Mouse (Mus musculus): ENCODE measurements around the gene Zfyve28. TPM values are rescaled to one million over a fixed set of nuclear protein-coding genes. Genes with fewer than 3 reads are reported as not detected.

Gene Zfyve28
- polyA plus RNA-seq, 1 experiment from 2014 or later: 7.8 TPM

DNA sequence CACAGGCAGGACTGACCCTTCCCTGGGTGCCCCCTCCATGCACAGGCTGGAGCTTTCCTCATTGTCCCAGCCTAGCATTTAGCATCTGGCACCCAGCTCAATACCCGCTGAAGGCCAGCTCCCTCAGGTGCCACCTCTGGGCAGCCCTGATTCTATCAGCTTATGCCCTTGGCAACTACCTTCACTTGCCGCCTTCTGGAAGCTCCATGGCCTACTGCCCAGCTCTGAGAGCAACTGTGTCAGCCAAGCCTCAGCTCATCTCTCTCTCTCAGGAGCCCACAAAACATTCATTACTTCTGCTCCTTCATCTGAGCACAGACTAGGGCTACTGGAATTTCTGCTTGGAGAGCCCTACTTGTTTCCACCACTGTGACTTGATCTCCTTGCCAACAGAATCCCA, 62.7 kb downstream of the Zfyve28 start:
- H3K79me2 ChIP-seq (ENCODE audit: inconsistent target): no peaks in the 10 kb centered on the region
- no peak overlapping the region for H3K4me3 ChIP-seq (ENCODE audit: inconsistent target)
- 97% methylated on average over 2 of the region's 2 CpGs for WGBS (ENCODE audit: missing documents)
- H3K36me3 ChIP-seq (ENCODE audit: inconsistent target): no peaks in the 10 kb centered on the region
- H3K27ac ChIP-seq: no peak overlapping the region

DNA sequence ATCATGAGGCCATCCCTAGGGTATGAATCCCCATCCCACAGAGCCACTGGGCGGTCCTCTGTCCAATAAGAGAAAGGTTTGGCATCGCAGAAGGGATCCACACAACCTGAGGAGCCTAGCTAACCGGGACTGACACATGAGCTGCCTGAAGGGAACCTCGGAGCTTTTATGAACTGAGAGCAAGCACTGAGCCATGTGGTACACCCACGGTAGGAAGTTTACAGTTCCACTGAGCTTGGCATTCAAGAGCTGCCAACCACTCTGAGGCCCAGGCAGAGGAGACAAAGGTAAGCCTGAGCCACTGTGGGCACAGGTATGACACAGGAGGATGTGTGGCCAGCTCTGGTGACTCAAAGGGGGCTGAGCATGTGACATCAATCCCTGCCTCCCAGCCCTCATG, 63.7 kb downstream of the Zfyve28 start:
- H3K36me3 ChIP-seq (ENCODE audit: inconsistent target): no peaks in the 10 kb centered on the region
- H3K27ac ChIP-seq: no peak overlapping the region
- WGBS (ENCODE audit: missing documents): 77% methylated on average over 5 of the region's 5 CpGs
- H3K4me3 ChIP-seq (ENCODE audit: inconsistent target): no peak overlapping the region
- no peaks in the 10 kb centered on the region for H3K79me2 ChIP-seq (ENCODE audit: inconsistent target)

DNA sequence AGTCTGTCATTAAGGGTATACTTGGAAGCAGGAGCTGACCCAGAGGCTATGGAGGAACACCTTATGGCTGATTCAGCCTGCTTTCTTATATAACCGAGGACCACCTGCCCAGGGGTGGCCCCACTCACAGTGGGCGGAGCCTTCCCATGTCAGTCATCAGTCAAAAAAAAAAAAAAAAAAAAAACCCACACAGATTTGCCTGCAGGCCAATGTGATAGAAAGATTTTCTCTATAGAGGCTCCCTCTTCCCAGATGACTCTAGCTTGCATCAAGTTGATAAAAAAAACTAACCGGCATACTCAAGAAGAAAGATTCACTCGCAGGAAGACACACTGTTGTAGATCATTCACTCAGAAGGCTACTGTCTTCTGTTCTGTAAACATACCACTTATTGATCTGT, 68.2 kb downstream of the Zfyve28 start:
- H3K27ac ChIP-seq: no peak overlapping the region
- H3K4me3 ChIP-seq (ENCODE audit: inconsistent target): no peak overlapping the region
- no peaks in the 10 kb centered on the region for H3K36me3 ChIP-seq (ENCODE audit: inconsistent target)
- WGBS (ENCODE audit: missing documents): 86% methylated on average over 4 of the region's 4 CpGs
- no peaks in the 10 kb centered on the region for H3K79me2 ChIP-seq (ENCODE audit: inconsistent target)

DNA sequence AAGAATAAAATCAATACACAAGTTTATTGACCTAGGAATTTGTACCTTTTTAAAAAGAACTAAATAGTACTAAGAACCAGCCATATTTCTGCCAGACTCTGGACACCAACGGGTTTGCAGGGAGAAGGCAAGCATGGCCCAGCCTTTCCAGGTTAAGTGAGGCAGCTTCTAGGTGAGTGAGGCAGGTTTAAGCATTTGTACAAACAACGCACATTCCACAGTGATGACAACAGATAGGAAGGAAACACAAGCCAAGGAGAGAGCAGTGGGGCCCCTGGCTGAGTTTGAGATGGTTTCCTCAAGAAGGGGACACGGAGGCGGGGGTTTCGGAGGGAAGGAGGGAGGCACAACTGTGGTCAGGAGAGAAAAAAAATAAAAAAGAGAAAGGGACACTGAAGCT, 69.6 kb downstream of the Zfyve28 start:
- Histone ChIP-seq H3K36me3 (ENCODE audit: inconsistent target) (no peaks in the 10 kb centered on the region), H3K79me2 (ENCODE audit: inconsistent target) (no peaks in the 10 kb centered on the region), H3K27ac (no peak overlapping the region), H3K4me3 (ENCODE audit: inconsistent target) (no peak overlapping the region)
- 79% methylated on average over 3 of the region's 5 CpGs for WGBS (ENCODE audit: missing documents)

DNA sequence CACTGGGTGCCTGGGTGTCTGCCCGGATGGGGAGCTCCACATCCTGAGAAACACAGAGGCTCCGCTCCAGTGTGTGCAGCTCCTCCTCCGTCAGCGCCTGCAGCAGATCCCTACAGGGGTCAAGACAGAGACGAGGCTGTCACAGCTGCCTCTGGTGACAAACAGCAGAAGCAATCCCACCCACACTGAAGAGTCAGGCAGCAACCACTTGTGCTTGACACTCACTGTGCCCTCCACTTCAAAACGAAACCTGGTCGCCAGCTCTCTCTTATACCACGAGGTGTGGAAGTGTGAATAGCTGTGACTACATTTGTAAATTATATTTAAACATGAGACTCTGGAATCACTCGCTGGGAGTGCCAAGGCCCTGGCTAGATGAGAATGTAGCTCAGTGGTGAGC, 70.5 kb downstream of the Zfyve28 start:
- 89% methylated on average over 7 of the region's 9 CpGs for WGBS (ENCODE audit: missing documents)

DNA sequence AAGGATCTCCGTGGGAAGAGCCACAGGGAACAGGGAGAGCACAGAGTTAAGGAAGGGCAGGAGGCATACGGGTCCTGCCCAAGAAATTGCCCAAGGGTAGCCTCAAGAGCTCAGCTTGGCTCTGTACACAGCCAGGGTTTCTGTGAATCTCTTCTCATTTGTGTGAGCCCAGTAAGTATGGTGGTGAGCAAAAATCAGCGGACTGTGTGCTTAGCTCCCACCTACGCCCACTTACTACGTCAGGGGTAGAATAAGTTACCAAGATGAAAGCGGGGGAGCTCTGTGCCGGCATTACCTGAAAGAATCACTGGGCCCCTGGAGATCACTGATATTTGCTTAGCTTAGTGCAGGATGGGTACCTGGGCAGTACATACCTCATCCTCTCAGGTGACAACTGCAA, 72.2 kb downstream of the Zfyve28 start:
- H3K36me3 ChIP-seq (ENCODE audit: inconsistent target): no peaks in the 10 kb centered on the region
- H3K4me3 ChIP-seq (ENCODE audit: inconsistent target): no peak overlapping the region
- 97% methylated on average over 7 of the region's 7 CpGs for WGBS (ENCODE audit: missing documents)
- no peaks in the 10 kb centered on the region for H3K79me2 ChIP-seq (ENCODE audit: inconsistent target)
- no peak overlapping the region for H3K27ac ChIP-seq

More for the DNA sequence above, 70.5 kb downstream of the Zfyve28 start:
- Histone ChIP-seq H3K36me3 (ENCODE audit: inconsistent target) (no peaks in the 10 kb centered on the region), H3K79me2 (ENCODE audit: inconsistent target) (no peaks in the 10 kb centered on the region), H3K27ac (no peak overlapping the region), H3K4me3 (ENCODE audit: inconsistent target) (no peak overlapping the region)

DNA sequence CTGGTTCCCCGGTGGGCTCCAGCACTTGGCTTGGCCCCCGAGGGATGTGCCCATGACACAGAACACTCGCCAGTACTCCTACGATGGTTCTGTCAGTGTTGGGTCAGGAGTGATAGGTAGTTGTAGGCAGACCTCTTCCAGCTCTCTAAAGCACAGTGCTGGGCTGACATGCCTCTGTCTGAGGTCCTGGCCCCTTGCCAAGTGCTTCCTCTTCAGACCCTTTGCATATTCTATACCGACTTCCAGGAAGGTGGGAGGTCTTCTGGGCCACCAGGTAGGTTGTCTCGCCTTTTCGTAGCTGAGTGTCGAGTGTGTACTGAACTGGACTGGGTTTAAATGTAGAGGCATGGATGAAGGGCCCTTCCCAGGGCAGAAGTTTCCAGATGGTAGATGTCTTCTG, 74.6 kb downstream of the Zfyve28 start:
- H3K27ac ChIP-seq: no peak overlapping the region
- no peak overlapping the region for H3K4me3 ChIP-seq (ENCODE audit: inconsistent target)
- WGBS (ENCODE audit: missing documents): 93% methylated on average over 8 of the region's 8 CpGs

DNA sequence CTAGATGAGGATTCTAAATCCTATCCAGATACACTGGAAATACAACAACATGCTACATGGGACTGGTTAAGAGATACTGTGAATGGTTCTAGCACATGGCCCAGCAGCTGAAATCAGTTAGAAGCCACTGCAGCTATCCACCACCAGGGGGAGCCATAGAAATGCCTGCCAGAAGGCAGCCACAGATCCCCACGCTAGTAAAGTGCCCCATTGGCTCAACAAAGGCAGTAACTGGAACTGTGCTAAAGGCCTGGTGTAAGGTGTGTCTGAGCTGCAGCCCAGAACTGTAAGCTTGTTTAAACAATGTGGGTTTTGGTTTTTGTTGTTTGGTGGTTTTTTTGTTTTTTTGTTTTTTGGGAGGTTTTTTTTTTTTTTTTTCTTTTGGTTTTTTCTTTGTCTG, 78.0 kb downstream of the Zfyve28 start:
- H3K27ac ChIP-seq: no peak overlapping the region
- no peaks in the 10 kb centered on the region for H3K36me3 ChIP-seq (ENCODE audit: inconsistent target)
- WGBS (ENCODE audit: missing documents): 8% methylated on average over 1 of the region's 1 CpGs
- H3K79me2 ChIP-seq (ENCODE audit: inconsistent target): no peaks in the 10 kb centered on the region
- no peak overlapping the region for H3K4me3 ChIP-seq (ENCODE audit: inconsistent target)

More for the DNA sequence above, 74.6 kb downstream of the Zfyve28 start:
- H3K36me3 ChIP-seq (ENCODE audit: inconsistent target): no peaks in the 10 kb centered on the region
- H3K79me2 ChIP-seq (ENCODE audit: inconsistent target): no peaks in the 10 kb centered on the region

DNA sequence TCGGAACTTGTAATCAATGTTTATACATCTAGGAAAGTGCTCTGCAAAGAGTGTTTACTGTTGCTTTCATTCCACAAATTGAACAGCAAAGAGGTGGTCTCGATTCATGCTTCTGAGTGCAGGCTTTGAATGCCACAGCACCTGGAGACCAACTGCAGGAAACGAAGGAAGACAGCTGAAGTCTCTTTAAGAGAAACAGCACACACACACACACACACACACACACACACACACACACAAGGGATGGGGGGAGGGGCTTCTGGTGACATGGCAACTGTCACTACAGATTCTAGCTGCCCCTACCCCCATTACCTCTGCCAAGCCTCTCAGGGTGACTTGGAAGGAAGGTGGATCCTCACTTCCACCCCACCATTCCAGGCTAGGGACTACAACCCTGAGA, 80.7 kb downstream of the Zfyve28 start:
- no peaks in the 10 kb centered on the region for H3K36me3 ChIP-seq (ENCODE audit: inconsistent target)
- 48% methylated on average over 2 of the region's 3 CpGs for whole genome bisulfite sequencing (ENCODE audit: missing documents)
- H3K27ac ChIP-seq: no peak overlapping the region
- no peak overlapping the region for H3K4me3 ChIP-seq (ENCODE audit: inconsistent target)
- H3K79me2 ChIP-seq (ENCODE audit: inconsistent target): no peaks in the 10 kb centered on the region

DNA sequence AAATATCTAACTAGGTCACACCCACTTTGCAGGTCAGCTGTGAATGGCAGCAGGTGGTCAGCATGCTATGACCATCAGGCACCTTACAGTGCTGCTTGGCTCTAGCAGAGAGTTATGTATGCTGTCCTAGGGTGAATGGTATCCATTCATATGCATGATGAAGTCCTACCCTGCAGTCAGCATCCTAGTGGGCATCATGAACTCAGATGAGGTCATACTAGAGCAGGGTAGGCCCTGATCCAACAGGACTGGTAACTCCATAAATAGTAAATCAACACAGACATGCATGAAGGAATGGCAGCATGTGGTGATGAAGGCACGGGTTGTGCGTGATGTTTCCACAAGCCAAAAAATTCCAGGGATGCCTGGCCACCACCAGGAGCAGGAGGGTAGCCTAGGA, 82.5 kb downstream of the Zfyve28 start:
- Histone ChIP-seq H3K36me3 (ENCODE audit: inconsistent target) (no peaks in the 10 kb centered on the region), H3K79me2 (ENCODE audit: inconsistent target) (no peaks in the 10 kb centered on the region), H3K4me3 (ENCODE audit: inconsistent target) (no peak overlapping the region), H3K27ac (no peak overlapping the region)
- WGBS (ENCODE audit: missing documents): 86% methylated on average over 2 of the region's 2 CpGs

DNA sequence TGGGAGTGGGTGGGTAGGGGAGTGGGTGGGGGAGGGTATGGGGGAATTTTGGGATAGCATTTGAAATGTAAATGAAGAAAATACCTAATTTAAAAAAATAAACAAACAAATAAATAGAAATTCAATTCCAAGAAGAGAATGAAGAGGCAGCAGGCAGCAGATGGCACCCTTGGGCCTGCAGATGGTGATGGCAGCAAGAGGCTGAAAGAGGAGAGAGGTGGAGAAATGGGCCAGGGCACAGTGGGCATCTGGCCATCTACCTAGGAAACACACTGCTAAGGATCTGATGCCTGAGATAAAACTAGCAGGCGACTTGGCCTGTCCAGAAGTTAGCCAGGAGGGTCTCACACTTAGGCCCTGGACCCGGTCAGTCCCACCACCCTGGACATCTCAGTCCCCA, 83.3 kb downstream of the Zfyve28 start:
- Histone ChIP-seq H3K27ac (no peak overlapping the region), H3K36me3 (ENCODE audit: inconsistent target) (no peaks in the 10 kb centered on the region), H3K4me3 (ENCODE audit: inconsistent target) (no peak overlapping the region), H3K79me2 (ENCODE audit: inconsistent target) (no peaks in the 10 kb centered on the region)
- 90% methylated on average over 2 of the region's 2 CpGs for WGBS (ENCODE audit: missing documents)

DNA sequence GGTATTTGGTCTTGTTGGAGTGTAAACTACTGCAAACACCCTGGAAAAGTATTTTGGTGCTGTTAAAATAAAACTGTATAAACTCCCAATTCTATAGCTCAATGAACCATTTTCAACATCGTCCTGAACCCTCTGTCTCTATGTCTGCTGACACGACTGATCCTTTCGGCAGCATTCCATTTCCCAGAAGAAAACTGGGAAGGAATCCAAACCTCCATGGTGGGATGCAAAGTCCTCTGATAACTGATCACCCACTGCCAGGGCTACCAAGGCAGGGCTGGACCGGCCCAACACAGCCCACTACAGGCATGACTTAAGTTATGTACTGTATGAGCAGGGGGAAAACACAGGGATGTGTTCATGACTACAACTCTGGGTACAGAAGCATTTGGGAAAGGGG, 86.2 kb downstream of the Zfyve28 start:
- H3K4me3 ChIP-seq (ENCODE audit: inconsistent target): no peak overlapping the region
- H3K79me2 ChIP-seq (ENCODE audit: inconsistent target): no peaks in the 10 kb centered on the region
- H3K36me3 ChIP-seq (ENCODE audit: inconsistent target): no peaks in the 10 kb centered on the region
- H3K27ac ChIP-seq: no peak overlapping the region
- 90% methylated on average over 4 of the region's 4 CpGs for WGBS (ENCODE audit: missing documents)

DNA sequence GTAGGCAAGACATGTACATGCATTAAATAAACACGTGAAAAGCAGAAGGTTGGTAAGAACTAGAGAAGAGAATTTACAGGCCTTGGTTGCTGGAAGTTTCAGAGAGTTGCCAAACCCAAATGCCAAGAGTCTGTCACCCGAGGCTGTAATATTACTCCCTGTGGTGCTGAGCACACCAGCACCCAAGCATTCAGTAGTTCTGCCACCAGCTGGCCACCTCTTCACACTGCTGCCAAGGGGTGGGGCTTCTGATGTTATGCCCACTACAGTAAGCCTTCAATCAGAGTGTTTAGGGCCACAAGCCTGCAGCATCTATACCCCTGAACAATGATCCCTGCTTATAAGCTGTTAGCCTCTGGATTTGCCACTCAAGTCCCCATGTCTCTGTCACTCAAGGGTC, 86.9 kb downstream of the Zfyve28 start:
- no peak overlapping the region for H3K27ac ChIP-seq
- H3K79me2 ChIP-seq (ENCODE audit: inconsistent target): no peaks in the 10 kb centered on the region
- no peaks in the 10 kb centered on the region for H3K36me3 ChIP-seq (ENCODE audit: inconsistent target)
- WGBS (ENCODE audit: missing documents): 25% methylated on average over 2 of the region's 2 CpGs
- H3K4me3 ChIP-seq (ENCODE audit: inconsistent target): no peak overlapping the region

DNA sequence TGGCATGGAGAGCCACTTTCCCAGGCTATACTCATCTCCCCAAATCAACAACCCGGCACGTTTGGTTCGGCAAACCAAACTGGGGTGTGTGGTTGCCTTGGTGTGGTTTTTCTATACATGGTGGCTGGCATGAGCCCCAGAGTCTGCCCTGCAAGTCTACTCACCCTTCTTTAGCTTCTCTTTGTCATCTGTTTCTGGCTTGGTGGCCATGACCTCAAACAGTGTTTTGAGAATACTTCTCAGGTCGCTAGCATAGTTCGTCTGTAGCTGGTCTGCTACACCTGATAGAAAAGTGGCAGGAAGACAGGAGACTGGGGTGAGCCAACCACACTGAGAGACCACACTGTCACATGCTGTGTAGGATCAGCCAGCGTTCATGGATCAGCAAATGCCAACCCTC, 89.6 kb downstream of the Zfyve28 start:
- 60% methylated on average over 6 of the region's 6 CpGs for WGBS (ENCODE audit: missing documents)
- Histone ChIP-seq H3K79me2 (ENCODE audit: inconsistent target) (no peaks in the 10 kb centered on the region), H3K36me3 (ENCODE audit: inconsistent target) (no peaks in the 10 kb centered on the region), H3K4me3 (ENCODE audit: inconsistent target) (no peak overlapping the region), H3K27ac (no peak overlapping the region)

DNA sequence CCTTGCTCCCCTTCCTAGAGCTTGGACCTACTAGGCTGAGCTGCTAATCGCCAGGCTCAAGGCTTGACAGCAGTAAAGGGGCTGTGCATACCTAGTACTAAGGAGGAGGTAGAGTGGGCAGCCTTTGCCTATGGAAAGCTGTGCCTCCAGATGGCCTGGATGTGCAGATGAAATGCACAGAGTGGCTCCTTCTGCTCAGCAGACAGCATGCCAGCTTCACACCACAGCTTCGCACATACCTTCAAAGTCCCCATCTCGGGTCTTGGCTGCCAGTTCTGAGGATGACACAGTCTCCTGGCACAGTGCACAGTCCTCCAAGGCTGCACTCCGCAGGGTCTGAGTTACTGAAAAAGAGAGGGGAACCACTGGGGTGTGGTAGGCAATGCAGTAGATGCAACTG, 91.0 kb downstream of the Zfyve28 start:
- WGBS (ENCODE audit: missing documents): 71% methylated on average over 4 of the region's 4 CpGs
- H3K79me2 ChIP-seq (ENCODE audit: inconsistent target): no peaks in the 10 kb centered on the region
- H3K36me3 ChIP-seq (ENCODE audit: inconsistent target): no peaks in the 10 kb centered on the region
- no peak overlapping the region for H3K4me3 ChIP-seq (ENCODE audit: inconsistent target)
- no peak overlapping the region for H3K27ac ChIP-seq

DNA sequence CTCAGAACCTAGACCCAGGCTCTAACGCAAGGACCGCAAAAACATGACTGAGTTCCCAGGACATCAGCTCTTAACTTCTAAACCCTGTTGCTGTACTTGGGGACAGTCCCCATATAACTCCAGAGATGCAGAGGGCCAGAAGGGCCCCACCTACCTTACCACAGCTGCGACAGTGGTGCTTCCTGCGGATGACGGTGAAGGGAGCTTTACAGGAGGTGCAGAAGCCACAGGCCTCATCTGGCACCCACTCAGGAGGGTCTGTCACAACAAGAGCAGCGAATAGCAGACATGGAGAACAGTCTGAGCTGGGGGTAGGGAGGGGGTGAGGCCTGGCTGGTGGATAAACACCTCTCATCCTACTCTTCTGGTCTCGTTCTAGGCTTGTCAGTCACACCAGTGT, 91.8 kb downstream of the Zfyve28 start:
- no peak overlapping the region for H3K27ac ChIP-seq
- H3K36me3 ChIP-seq (ENCODE audit: inconsistent target): no peaks in the 10 kb centered on the region
- 59% methylated on average over 7 of the region's 7 CpGs for WGBS (ENCODE audit: missing documents)
- no peak overlapping the region for H3K4me3 ChIP-seq (ENCODE audit: inconsistent target)
- no peaks in the 10 kb centered on the region for H3K79me2 ChIP-seq (ENCODE audit: inconsistent target)

Measured in macrophage (primary cell).